Mouse (Mus musculus) forebrain, embryonic 10.5 days (tissue): Measurements from ENCODE around the gene Sele. TPM values are rescaled to one million over a fixed set of nuclear protein-coding genes. Genes with fewer than 3 reads are reported as not detected.

Experiments
- DNase-seq: peaks from one replicate; pipeline ENCODE4 v3.0.0-alpha.2; 2017; ENCODE audit warnings: low spot score; ENCODE audit errors: extremely low spot score
- H3K27ac ChIP-seq: fragments of 300-500 bp; sonication (generic); 2 replicates; pipeline ENCODE4 v1.5.1; 2016; ENCODE audit warnings: mild to moderate bottlenecking
- H3K27me3 ChIP-seq: fragments of 300-500 bp; sonication (generic); 2 replicates; pipeline ENCODE4 v1.6.1; 2016; ENCODE audit warnings: mild to moderate bottlenecking; ENCODE audit not compliant: poor library complexity, severe bottlenecking
- H3K36me3 ChIP-seq: fragments of 300-500 bp; sonication (generic); replicated peaks from 2 replicates; pipeline ENCODE4 v1.6.1; 2016; ENCODE audit warnings: mild to moderate bottlenecking, moderate library complexity
- H3K4me1 ChIP-seq: fragments of 300-500 bp; sonication (generic); 2 replicates; pipeline ENCODE4 v1.6.1; 2016
- H3K4me3 ChIP-seq: fragments of 300-500 bp; sonication (generic); 2 replicates; pipeline ENCODE4 v1.5.1; 2016; ENCODE audit warnings: mild to moderate bottlenecking, moderate library complexity
- H3K9me3 ChIP-seq: fragments of 300-500 bp; sonication (generic); 2 replicates; pipeline ENCODE4 v1.6.1; 2016; ENCODE audit warnings: mild to moderate bottlenecking, moderate library complexity
- whole genome bisulfite sequencing: fragments of 180-500 bp; shearing (Covaris S2); methylation state at CpG from one replicate; pipeline ENCODE4 v1.1.7; 2016; 5-methylcytosine and 5-hydroxymethylcytosine counted together
- polyA plus RNA-seq: library from polyadenylated mRNA; unstranded; fragments of >200 nt; fragmentation: Nextera tagmentation; extraction: Ambion mirVana; gene quantifications from 2 replicates; pipeline ENCODE4 v1.2.1, GENCODE M21; 2016

Gene Sele
- polyA plus RNA-seq, 1 experiment from 2014 or later, result not detected

GRCm38 (mm10) chr1:164075416-164075815 lies 27.4 kb downstream of the Sele start:
- Histone ChIP-seq H3K27ac (no peak overlapping the region), H3K4me3 (no peak overlapping the region), H3K36me3 (no peaks in the 10 kb centered on the region), H3K27me3 (no peaks in the 10 kb centered on the region), H3K4me1 (no peaks in the 10 kb centered on the region), H3K9me3 (no peaks in the 10 kb centered on the region)
- no peak for DNase-seq
- 92% methylated on average over 1 of the region's 1 CpGs for WGBS

- H3K4me3 ChIP-seq, result no peak overlapping the region
- no peaks in the 10 kb centered on the region for H3K9me3 ChIP-seq
- no peaks in the 10 kb centered on the region for H3K4me1 ChIP-seq
- 76% methylated on average over 1 of the region's 1 CpGs for WGBS
- DNase-seq, result no peak
- no peaks in the 10 kb centered on the region for H3K36me3 ChIP-seq
- H3K27me3 ChIP-seq, result no peaks in the 10 kb centered on the region
- no peak overlapping the region for H3K27ac ChIP-seq
Observed at GRCm38 (mm10) chr1:164076441-164076840, 28.4 kb downstream of the Sele start.

GRCm38 (mm10) chr1:164077031-164077430 lies 29.0 kb downstream of the Sele start:
- H3K36me3 ChIP-seq, result no peaks in the 10 kb centered on the region
- no peak for DNase-seq
- H3K4me3 ChIP-seq, result no peak overlapping the region
- no peaks in the 10 kb centered on the region for H3K4me1 ChIP-seq
- H3K27me3 ChIP-seq, result no peaks in the 10 kb centered on the region
- no peak overlapping the region for H3K27ac ChIP-seq
- 96% methylated on average over 3 of the region's 3 CpGs for WGBS
- no peaks in the 10 kb centered on the region for H3K9me3 ChIP-seq

GRCm38 (mm10) chr1:164078323-164078741 lies 30.3 kb downstream of the Sele start:
- no peaks in the 10 kb centered on the region for H3K27me3 ChIP-seq
- WGBS, result 84% methylated on average over 4 of the region's 4 CpGs
- H3K9me3 ChIP-seq, result no peaks in the 10 kb centered on the region
- H3K4me1 ChIP-seq, result no peaks in the 10 kb centered on the region
- H3K36me3 ChIP-seq, result no peaks in the 10 kb centered on the region
- H3K4me3 ChIP-seq, result no peak overlapping the region
- no peak for DNase-seq
- H3K27ac ChIP-seq, result no peak overlapping the region

GRCm38 (mm10) chr1:164079091-164079490 lies 31.1 kb downstream of the Sele start:
- no peak overlapping the region for H3K27ac ChIP-seq
- DNase-seq, result no peak
- 91% methylated on average over 11 of the region's 11 CpGs for WGBS
- H3K36me3 ChIP-seq, result no peaks in the 10 kb centered on the region
- H3K4me1 ChIP-seq, result no peaks in the 10 kb centered on the region
- H3K9me3 ChIP-seq, result no peaks in the 10 kb centered on the region
- no peaks in the 10 kb centered on the region for H3K27me3 ChIP-seq
- H3K4me3 ChIP-seq, result no peak overlapping the region

- Histone ChIP-seq H3K27ac (no peak overlapping the region), H3K4me3 (no peak overlapping the region), H3K4me1 (no peaks in the 10 kb centered on the region), H3K27me3 (no peaks in the 10 kb centered on the region), H3K9me3 (no peaks in the 10 kb centered on the region), H3K36me3 (no peaks in the 10 kb centered on the region)
- 92% methylated on average over 4 of the region's 4 CpGs for WGBS
- no peak for DNase-seq
Observed at GRCm38 (mm10) chr1:164083046-164083445, 35.0 kb downstream of the Sele start.

GRCm38 (mm10) chr1:164086797-164087196 lies 38.8 kb downstream of the Sele start:
- H3K9me3 ChIP-seq, result no peaks in the 10 kb centered on the region
- no peak overlapping the region for H3K4me3 ChIP-seq
- H3K27ac ChIP-seq, result no peak overlapping the region
- H3K4me1 ChIP-seq, result no peaks in the 10 kb centered on the region
- H3K36me3 ChIP-seq, result no peaks in the 10 kb centered on the region
- WGBS, result 87% methylated on average over 3 of the region's 3 CpGs
- DNase-seq, result no peak
- H3K27me3 ChIP-seq, result no peaks in the 10 kb centered on the region

GRCm38 (mm10) chr1:164087872-164088271 lies 39.8 kb downstream of the Sele start:
- no peak overlapping the region for H3K27ac ChIP-seq
- WGBS, result 93% methylated on average over 5 of the region's 5 CpGs
- no peaks in the 10 kb centered on the region for H3K9me3 ChIP-seq
- no peaks in the 10 kb centered on the region for H3K27me3 ChIP-seq
- DNase-seq, result no peak
- H3K4me3 ChIP-seq, result no peak overlapping the region
- no peaks in the 10 kb centered on the region for H3K4me1 ChIP-seq
- no peaks in the 10 kb centered on the region for H3K36me3 ChIP-seq

- Histone ChIP-seq H3K4me1 (no peaks in the 10 kb centered on the region), H3K36me3 (no peaks in the 10 kb centered on the region), H3K27ac (no peak overlapping the region), H3K27me3 (no peaks in the 10 kb centered on the region), H3K4me3 (no peak overlapping the region), H3K9me3 (no peaks in the 10 kb centered on the region)
- DNase-seq, result no peak
- WGBS, result 80% methylated on average over 6 of the region's 6 CpGs
Observed at GRCm38 (mm10) chr1:164096780-164097179, 48.7 kb downstream of the Sele start.

- Histone ChIP-seq H3K27ac (no peak overlapping the region), H3K9me3 (no peaks in the 10 kb centered on the region), H3K4me1 (no peaks in the 10 kb centered on the region), H3K4me3 (no peak overlapping the region), H3K27me3 (no peaks in the 10 kb centered on the region), H3K36me3 (no peaks in the 10 kb centered on the region)
- 80% methylated on average over 2 of the region's 2 CpGs for WGBS
- DNase-seq, result no peak
Observed at GRCm38 (mm10) chr1:164097911-164098310, 49.9 kb downstream of the Sele start.

GRCm38 (mm10) chr1:164098372-164098771 lies 50.3 kb downstream of the Sele start:
- DNase-seq, result no peak
- H3K9me3 ChIP-seq, result no peaks in the 10 kb centered on the region
- H3K4me3 ChIP-seq, result no peak overlapping the region
- H3K27ac ChIP-seq, result no peak overlapping the region
- 75% methylated on average over 2 of the region's 2 CpGs for WGBS
- H3K27me3 ChIP-seq, result no peaks in the 10 kb centered on the region
- no peaks in the 10 kb centered on the region for H3K36me3 ChIP-seq
- H3K4me1 ChIP-seq, result no peaks in the 10 kb centered on the region

Other genes starting within 250 kb of the Sele start
- gene Scyl3, start 119.1 kb upstream of the Sele start, polyA plus RNA-seq, result 15.5 and 16.3 TPM in 2 replicates
- 47.2 and 47.8 TPM in 2 replicates for gene BC055324, start 53.4 kb upstream of the Sele start, polyA plus RNA-seq
- gene Mettl18, start 53.3 kb upstream of the Sele start, polyA plus RNA-seq, result 10.3 and 11.2 TPM in 2 replicates
- not detected in 2 replicates for gene Sell, start 13.7 kb downstream of the Sele start, polyA plus RNA-seq
- gene Selp, start 67.0 kb downstream of the Sele start, polyA plus RNA-seq, result not detected in 2 replicates
- gene F5, start 103.6 kb downstream of the Sele start, polyA plus RNA-seq, result 0.27 and 0.36 TPM in 2 replicates
- 11.2 and 12.2 TPM in 2 replicates for gene Slc19a2, start 200.8 kb downstream of the Sele start, polyA plus RNA-seq
- 13.9 and 14.0 TPM in 2 replicates for gene Ccdc181, start 227.4 kb downstream of the Sele start, polyA plus RNA-seq